Mouse (Mus musculus): ENCODE results near the gene Kiss1r.
A peak's percentile ranks its signal among the peaks of the same experiment; 100 is the strongest.

Kiss1r gene

DNA sequence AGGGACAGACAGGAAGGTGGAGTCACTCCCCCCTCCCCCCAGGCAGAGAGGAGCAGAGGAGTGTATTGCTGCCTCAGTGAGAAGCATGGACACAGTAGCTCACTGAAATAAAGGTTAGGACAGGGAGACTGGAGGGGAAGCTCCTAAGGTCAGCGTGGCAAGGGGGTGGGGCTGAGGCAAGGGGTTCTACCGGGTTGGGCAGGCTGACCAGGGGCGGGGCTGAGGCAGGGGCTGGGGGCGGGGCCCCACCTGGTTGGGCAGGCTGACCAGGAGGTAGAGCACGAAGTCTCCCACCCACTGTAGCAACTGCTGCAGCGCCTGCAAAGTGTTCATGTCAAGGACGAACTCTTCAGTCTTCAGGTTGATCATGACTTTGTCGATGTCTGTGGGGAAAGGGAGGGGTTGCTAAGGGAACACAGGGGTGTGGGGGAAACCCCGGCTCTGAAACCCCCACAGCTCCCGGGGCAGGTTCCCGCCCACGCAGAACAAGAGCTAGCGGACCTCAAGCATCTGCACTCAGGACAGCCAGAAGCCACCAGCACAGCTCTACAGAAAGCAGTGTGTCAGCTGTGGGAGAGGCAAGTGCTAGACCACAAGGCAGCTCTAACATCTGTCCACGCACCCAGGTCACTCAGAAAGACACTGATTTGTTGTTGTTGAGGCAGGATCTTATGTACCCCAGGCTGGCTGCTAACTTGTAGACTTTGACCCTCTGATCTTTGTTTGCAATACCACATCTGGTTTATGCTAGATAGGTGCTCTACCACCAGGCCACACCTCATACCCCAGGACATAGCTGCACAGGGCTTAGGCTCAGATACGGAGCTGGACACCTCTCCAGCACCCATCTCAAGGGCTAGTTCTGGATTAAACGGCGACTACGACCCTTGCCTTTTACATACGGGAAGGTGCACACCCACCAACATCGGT is 19.2 kb upstream of the Kiss1r start:
- no peak for DNase-seq (ENCODE audit: extremely low read depth, insufficient read length, low spot score)

DNA sequence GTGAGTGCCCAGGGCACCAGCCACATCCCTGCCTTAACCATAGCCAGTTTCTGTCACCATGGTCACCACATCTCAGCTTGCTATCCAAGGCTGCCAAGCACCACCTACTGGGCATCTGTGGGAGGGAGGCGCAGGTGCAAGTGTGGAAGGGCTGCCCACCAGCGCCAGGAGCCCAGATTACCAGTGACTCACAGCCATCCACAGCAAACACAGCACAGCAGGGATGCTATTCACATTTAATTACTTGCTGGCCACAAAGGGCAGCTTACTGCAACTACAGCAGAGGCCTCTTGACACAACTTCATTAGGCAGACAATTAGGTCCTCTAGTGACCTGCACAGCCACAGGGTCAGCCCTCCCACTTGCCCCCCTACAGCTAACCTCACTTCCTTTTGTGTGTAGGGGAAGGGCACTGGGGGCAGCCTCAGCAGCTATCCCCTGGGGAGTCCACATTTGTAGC is 15.8 kb upstream of the Kiss1r start:
- no peak for DNase-seq (ENCODE audit: extremely low read depth, insufficient read length, low spot score)

DNA sequence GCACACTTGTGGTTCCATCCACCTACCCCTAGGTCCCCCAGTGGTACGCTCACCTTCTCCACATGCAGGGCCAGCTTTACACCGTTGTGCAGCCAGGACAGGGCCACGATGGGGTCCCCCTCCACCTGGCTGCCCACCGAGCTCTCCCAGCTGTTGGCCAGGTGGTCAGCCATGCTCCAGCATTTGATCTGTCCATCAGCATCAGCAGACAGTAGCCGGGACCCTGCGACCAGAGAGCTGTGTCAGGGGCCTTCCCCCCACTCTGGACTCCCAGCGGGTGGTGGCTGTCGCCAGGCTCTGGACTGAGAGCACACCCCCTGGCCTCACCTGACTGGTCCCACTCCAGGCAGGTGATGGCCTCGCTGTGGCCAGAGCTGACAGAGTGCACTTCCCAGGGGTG is 10.1 kb upstream of the Kiss1r start:
- DNase-seq (ENCODE audit: extremely low read depth, insufficient read length, low spot score), result no peak

GRCm38 (mm10) chr10:79907415-79907814 is 9.4 kb upstream of the Kiss1r start:
- no peak for DNase-seq (ENCODE audit: extremely low read depth, insufficient read length, low spot score)

DNA sequence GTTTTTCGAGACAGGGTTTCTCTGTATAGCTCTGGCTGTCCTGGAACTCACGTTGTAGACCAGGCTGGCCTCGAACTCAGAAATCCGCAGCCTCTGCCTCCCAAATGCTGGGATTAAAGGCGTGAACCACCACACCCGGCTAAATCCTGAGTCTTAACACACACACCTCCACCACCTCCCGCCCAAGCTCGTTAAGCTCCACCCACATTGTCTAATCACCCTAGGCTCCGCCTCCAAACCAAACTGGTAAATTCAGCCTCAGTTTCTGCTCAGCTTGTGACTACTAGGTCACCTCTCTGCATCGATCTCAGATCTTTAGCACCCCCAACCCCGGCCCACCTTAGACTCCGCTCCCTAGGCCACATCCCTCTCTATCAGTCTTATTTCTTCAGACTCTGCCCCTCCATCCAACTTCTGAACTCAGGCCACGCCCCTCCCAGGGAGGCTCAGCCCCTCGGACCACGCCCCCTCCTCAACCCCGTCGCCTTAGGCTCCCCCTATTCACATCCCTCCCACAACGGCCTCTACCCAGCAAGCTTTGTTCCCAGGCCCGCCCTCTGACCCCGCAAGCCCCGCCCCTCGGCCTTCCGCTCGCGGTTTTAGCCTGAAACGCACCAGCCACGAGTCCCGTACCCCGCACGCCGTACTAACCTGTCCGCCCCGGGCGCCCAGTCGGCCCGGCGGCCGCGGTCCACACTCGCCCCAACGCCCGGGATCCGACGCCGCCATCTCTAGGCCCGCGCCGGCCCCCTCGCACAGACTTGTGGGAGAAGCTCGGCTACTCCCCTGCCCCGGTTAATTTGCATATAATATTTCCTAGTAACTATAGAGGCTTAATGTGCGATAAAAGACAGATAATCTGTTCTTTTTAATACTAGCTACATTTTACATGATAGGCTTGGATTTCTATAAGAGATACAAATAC is 8.3 kb upstream of the Kiss1r start, which contains the start of gene Med16:
Gene Med16 (minus strand): TSS at position 757 of the 925 bp plus-strand sequence.
- peak; percentile 99 for DNase-seq (ENCODE audit: extremely low read depth, insufficient read length, low spot score)

DNA sequence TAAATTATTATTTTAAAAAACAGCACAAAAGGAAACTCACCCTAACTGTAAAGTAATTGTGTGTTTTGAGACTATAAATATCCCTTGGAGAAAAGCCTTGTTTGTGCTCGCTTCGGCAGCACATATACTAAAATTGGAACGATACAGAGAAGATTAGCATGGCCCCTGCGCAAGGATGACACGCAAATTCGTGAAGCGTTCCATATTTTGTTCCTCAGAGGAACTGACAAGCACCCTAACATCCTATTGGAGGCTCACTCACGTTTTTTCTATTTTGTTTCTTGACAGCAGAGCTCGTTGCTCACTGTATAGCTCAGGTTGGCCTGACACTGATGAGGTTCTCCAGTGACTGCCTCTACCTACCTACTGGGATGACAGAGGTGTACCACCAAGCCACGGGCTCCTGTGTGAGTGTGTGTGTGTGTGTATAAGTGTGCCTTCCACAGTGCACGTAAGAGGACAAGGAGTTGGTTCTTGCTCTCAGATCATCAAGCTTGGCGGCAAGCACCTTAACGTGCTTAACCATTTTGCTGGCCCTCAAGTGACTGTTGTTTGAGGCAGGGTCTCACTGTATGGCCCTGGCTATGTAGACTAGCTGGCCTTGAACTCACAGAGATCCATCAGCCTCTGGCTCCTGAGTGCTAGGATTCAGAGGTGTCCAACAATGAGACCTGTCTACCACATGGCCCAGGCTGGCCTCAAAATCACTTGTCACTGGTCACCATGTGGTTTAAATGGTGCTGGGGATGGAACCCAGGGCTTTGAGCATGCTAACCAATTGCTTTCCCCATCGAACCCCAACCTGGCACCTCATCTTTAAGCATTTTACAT is 7.5 kb upstream of the Kiss1r start:
- DNase-seq (ENCODE audit: extremely low read depth, insufficient read length, low spot score), result peak; percentile 44

- no peak for DNase-seq (ENCODE audit: extremely low read depth, insufficient read length, low spot score)
Measured at GRCm38 (mm10) chr10:79910556-79910955, 6.2 kb upstream of the Kiss1r start, which contains the start of gene Gm26602. Gene Gm26602, plus strand, starts transcription at chr10:79910856.

DNA sequence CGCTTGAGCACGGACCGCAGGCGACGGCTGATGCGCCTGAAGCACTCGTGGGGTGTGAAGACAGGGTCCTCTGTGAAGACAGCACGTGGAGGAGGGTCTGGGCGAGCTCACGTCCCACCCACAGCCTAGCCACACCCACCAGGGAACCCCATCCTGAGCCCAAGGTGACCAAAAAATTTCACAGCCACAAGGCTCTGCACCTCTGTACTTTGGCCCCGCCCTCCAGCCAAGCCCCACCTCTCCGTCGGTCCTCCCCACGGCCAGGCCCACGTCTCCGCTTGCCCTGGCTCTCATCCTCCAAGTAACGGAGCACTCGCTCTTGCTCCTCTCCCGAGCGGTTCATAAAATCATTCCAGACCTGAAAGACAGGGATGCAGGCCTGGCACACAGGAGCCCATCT is 4.4 kb upstream of the Kiss1r start:
- DNase-seq (ENCODE audit: extremely low read depth, insufficient read length, low spot score), result no peak

DNA sequence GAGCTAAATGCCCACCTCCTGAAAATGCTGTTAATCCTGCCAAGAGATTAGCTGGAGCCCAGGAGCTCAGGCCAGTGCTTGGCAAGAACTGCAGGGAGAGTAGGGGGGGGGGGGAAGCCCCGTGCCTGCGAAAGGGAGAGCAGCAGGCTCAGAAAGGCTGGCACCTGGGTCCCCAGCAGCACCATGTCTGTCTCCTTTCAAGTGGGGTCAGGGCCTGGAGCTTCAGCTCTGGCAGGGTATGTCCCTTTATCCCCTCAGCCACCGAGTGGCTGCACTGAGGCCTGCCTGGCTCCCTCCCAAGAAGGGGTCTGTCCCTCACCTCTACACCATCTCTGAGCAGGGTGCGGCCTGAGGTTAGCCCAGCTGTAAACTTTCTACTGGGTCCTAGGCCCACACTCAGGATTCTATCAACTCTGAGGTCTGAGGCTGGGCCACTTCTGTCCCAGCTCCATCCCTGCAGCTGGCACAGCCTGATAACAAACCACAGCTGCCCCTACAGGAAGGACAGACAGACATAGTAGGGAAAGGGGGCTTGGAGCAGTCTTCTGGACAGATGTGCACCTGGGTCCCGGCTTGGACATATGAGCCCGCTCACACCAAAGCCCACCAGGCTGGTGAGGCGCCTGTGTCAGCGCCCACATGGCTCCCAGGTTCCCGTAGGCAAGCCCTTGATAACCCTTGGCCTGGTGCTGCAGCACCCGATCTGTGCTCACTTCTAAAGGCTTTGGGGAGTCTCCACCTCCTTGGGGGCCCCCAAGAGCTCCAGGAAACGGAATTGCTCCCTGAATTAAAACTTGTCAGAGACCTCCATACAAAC is 2.4 kb upstream of the Kiss1r start:
- no peak for DNase-seq (ENCODE audit: extremely low read depth, insufficient read length, low spot score)

DNA sequence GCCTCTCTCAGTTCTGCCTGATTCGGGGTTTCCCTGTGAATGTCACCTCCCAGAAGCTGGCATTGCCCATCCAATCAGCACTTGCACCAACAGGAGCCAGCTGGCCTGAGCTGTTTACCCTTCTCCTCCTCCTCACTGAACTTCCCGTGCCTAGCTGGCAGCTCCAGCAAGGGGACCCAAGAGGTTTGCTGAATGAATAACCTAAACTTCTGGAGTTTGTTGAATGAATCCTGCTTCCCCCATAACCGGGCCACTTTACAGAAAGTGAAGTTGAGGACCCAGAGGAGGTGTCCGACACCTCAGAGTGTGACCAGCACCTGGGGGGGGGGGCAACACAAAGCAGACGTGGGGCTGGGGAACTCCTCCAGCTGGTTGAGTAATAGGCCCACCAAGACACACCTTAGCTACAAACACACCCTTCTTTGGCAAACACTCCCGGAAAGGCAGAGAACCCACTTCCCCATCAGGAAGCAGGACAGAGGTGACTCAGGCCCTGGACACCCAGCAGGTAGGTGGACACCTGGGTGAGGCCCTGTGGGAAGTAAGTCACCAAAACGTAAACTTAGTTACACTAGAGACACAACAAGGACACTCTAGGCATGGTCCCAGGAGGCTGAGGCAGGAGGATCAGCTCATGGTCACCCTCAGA is 1.7 kb upstream of the Kiss1r start:
- no peak for DNase-seq (ENCODE audit: extremely low read depth, insufficient read length, low spot score)

- DNase-seq (ENCODE audit: extremely low read depth, insufficient read length, low spot score), result peak; percentile 58
Measured at GRCm38 (mm10) chr10:79916081-79916480, 690 bp upstream of the Kiss1r start.

DNA sequence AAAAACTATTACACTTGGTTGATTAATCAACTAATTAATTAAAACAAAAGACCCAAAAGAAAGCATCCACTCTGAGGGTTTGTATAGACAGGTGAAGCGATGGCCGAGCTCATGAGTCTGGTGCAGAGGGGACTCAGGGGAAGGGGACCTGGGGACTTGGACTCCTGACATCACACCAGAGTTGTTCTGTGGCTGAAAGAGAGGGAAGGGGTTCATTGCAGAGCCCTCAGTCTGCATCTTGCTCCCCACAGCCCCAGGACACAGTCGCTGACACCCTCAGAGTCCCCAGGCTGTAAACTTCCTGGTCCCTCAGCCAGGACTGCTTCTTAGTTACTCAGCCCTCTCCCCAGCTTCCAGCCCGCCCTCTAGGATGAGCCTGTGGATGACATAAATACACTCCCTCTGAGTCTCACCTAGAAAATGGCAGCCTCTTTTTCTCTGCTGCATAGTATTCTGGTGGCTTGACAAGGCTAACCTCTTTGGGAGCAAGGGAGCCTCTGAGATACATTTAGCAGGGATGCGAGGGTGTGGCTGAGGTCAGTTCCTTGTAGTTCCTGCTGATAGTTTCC is 845 bp downstream of the Kiss1r start:
- no peak for DNase-seq (ENCODE audit: extremely low read depth, insufficient read length, low spot score)

- DNase-seq (ENCODE audit: extremely low read depth, insufficient read length, low spot score), result no peak
Measured at GRCm38 (mm10) chr10:79918231-79919078, 1.7 kb downstream of the Kiss1r start.

DNA sequence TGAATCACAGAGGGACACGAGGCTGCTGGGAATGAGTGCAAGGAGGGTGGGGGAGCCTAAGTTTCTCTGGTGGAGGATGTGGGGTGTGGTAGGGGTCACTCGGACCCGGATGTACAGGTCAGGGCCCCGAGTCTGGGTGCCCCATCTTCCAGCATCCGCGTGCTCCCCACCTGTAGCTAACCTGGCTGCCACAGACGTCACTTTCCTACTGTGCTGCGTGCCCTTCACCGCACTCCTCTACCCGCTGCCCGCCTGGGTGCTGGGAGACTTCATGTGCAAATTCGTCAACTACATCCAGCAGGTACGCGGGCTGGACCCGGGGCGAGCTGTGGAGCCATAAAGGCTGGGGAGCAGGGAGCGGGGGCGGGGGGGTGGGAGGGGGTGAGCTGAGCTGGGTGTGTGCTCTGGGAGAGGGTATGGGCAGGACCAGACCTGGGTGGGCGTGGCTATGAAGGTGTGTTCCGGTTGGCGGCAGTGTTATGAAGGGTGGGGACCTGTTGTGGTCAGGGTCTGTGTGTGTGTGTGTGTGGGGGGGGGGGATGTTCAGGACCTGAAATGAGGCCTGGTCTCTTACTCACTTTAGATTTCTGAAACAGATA is 2.6 kb downstream of the Kiss1r start:
- DNase-seq (ENCODE audit: extremely low read depth, insufficient read length, low spot score), result no peak

DNA sequence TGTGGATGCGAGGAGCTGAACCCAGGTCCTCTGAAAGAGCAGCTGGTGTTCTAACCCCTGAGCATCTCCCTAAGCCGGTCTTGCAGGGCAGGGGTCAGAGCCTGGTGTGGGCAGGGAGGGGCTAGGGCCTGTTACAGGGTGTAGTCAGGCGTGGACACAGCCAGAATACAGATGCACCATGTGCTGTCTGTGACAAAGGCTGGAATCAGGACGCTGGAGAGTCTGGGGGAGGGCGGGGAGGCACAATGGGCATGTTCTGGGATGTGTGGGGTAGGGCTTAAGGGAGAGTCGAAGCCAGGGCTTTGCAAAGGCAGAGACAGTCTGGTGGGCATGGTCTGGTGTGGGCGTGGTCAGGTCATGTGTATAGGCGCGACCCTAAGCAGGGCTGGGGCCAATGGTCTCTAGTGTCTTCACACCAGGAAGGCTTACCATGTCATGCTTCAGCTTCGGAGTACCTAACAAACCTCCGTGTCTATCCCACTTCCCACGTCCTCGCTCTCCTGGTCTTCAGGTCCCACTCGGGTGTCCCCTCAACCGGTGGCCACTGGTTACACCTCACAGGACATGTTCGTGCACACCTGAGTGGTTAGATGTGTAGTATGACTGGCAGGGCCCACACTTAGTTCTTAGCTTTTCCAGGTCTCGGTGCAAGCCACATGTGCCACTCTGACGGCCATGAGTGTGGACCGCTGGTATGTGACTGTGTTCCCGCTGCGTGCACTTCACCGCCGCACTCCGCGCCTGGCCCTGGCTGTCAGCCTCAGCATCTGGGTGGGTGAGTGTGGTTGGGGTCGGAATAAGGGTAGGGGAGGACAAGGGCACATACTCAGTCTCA is 3.5 kb downstream of the Kiss1r start:
- DNase-seq (ENCODE audit: extremely low read depth, insufficient read length, low spot score), result no peak

DNA sequence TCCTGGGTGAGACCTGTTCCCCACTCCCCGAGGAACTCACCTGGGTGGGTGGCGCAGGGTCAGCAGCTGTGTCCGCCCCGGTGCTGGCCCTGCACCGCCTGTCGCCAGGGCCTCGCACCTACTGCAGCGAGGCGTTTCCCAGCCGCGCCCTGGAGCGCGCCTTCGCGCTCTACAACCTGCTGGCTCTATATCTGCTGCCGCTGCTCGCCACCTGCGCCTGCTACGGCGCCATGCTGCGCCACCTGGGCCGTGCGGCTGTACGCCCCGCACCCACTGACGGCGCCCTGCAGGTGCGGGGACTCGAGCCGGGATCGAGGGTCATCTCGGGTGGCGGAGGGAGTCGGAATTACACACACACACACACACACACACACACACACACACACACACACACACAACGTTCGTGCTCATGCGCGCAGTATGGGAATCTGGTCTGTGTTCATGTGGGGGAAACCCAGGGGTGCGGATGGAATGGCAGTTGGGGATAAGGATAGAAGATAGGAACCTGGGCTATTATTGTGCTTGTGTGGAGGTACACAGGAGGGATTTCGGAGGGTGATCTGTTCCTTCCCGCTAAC is 4.3 kb downstream of the Kiss1r start, which contains the start of gene R3hdm4:
Gene R3hdm4 (minus strand): TSS at position 251 of the 578 bp plus-strand sequence.
- DNase-seq (ENCODE audit: extremely low read depth, insufficient read length, low spot score), result no peak

Measured in 3134 (cell line).